Mouse (Mus musculus) erythroblast, adult 5-6 weeks (primary cell): Measurements from ENCODE around the gene Tppp2. TPM values are rescaled to one million over a fixed set of nuclear protein-coding genes. Genes with fewer than 3 reads are reported as not detected.
A peak's percentile ranks its signal among the peaks of the same experiment; 100 is the strongest.

Experiments
- ATAC-seq: replicated peaks from 2 replicates; pipeline ENCODE4 v1.8.0; 2016; ENCODE audit warnings: moderate number of reproducible peaks, mild to moderate bottlenecking, moderate TSS enrichment, inconsistent platforms; ENCODE audit not compliant: poor library complexity, low FRiP score, severe bottlenecking
- total RNA-seq, 2 experiments: library from RNA; stranded (forward) in 1 of 2; stranded (reverse) in 1 of 2; fragments of 150-400 nt in 1 of 2; fragments of 200-764, 138-1000 nt in 1 of 2; gene quantifications; 2 replicates each; pipeline versions ENCODE4 v1.2.3 to v1.2.4; 2015 to 2017; ENCODE audit warnings: low replicate concordance in 2 of 2

Gene Tppp2
- total RNA-seq (2015; ENCODE audit: low replicate concordance) (not detected in 2 replicates), total RNA-seq (2017; ENCODE audit: low replicate concordance) (not detected in 2 replicates)

GRCm38 (mm10) chr14:51918125-51918524 lies at the start of gene Tppp2:
TSS of gene Tppp2 (plus strand) at chr14:51918425.
- ATAC-seq: no peak

- ATAC-seq: no peak
Observed at GRCm38 (mm10) chr14:51870756-51871155, 47.5 kb upstream of the Tppp2 start.

- ATAC-seq: no peak
Observed at GRCm38 (mm10) chr14:51871741-51872140, 46.5 kb upstream of the Tppp2 start.

- no peak for ATAC-seq
Observed at GRCm38 (mm10) chr14:51877517-51877916, 40.7 kb upstream of the Tppp2 start.

- ATAC-seq: no peak; the same call in 1 of the 2 replicates
Observed at GRCm38 (mm10) chr14:51883527-51884030, 34.6 kb upstream of the Tppp2 start.

- ATAC-seq: no peak
Observed at GRCm38 (mm10) chr14:51884031-51884544, 34.1 kb upstream of the Tppp2 start.

GRCm38 (mm10) chr14:51884598-51885331 lies 33.5 kb upstream of the Tppp2 start, which contains the start of gene Mettl17:
TSS of gene Mettl17 (plus strand) at chr14:51884842.
- ATAC-seq: peak; percentile 99

- no peak for ATAC-seq
Observed at GRCm38 (mm10) chr14:51886051-51886450, 32.2 kb upstream of the Tppp2 start.

GRCm38 (mm10) chr14:51889833-51890232 lies 28.4 kb upstream of the Tppp2 start:
- no peak for ATAC-seq

- ATAC-seq: no peak
Observed at GRCm38 (mm10) chr14:51892191-51892939, 25.9 kb upstream of the Tppp2 start, which contains the start of gene Slc39a2. TSS of gene Slc39a2 (plus strand) at chr14:51892889.

- ATAC-seq: no peak
Observed at GRCm38 (mm10) chr14:51893094-51893794, 25.0 kb upstream of the Tppp2 start.

GRCm38 (mm10) chr14:51893809-51894208 lies 24.4 kb upstream of the Tppp2 start:
- peak; percentile 38; the same call in 1 of the 2 replicates for ATAC-seq

GRCm38 (mm10) chr14:51895071-51895470 lies 23.2 kb upstream of the Tppp2 start:
- ATAC-seq: no peak

- no peak for ATAC-seq
Observed at GRCm38 (mm10) chr14:51896019-51896418, 22.2 kb upstream of the Tppp2 start.

- ATAC-seq: no peak
Observed at GRCm38 (mm10) chr14:51896539-51897170, 21.6 kb upstream of the Tppp2 start.

- ATAC-seq: no peak
Observed at GRCm38 (mm10) chr14:51899351-51899750, 18.9 kb upstream of the Tppp2 start.

- ATAC-seq: 0 out of 2 replicates have a peak, but pooled peaks have one; percentile 41
Observed at GRCm38 (mm10) chr14:51902806-51903710, 15.2 kb upstream of the Tppp2 start.

- ATAC-seq: no peak
Observed at GRCm38 (mm10) chr14:51903782-51904181, 14.4 kb upstream of the Tppp2 start.
